Mouse (Mus musculus) hindlimb bud, embryonic 11.5 days (tissue): Measurements from ENCODE around the gene Fam131a.

Source experiments
- DNase-seq: peaks from one replicate; pipeline ENCODE4 v3.0.0-alpha.2; 2012; ENCODE audit warnings: low read depth, low spot score; ENCODE audit errors: extremely low spot score

The Fam131a gene

DNA sequence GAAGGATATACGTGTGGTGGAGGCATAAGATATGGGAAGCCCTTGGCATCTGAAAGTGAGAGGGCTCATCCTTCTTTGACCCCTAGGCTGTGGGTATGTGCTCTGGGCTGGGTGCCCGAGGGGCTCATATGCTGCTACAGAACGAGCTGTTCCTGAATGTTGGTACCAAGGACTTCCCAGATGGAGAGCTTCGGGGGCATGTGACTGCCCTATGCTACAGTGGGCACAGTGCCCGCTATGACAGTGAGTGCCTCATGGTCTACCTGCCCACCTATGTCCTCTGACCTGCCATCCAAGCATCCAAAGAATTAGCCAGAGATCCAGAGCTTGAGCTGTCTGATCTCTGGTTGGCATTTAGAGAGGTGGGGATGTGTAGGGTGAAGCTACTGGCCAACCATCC lies 43.8 kb downstream of the Fam131a start:
- DNase-seq, result no peak

DNA sequence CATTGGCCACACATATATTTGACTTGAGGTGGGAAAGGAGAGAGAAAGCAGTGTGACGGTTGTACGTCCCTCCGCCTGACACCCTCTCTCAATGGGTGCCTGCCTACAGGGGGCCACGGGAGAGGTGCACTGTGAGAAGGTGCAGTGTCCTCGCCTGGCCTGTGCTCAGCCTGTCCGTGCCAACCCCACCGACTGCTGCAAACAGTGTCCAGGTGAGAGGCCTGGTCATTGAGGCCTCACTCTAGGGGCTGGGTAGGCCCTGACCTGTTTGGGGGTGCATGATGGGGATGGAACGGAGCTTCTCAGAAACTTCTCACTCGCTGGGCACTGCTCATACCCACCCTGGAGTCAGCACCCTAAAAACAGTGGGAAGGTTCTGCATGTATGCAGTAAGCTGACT lies 46.8 kb downstream of the Fam131a start:
- no peak for DNase-seq

DNA sequence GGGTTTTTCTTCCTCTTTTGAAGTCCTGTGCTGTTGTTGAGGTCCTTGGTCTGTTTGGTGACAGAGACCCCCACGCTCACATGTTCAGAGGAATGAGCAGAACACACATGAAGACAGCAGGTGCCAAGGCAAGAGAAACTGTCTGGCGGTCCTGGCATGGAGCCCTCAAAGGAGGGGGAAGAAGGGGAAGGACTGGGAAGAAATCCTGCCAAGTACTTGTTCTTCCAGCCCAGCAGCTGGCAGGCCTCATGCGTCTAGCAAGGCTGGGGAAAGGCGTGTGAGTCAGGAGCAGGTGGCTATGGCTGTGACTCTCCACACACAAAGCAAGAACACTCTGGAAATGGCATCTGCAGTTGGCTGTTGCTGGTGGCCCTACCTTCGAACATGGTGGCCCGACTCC lies 53.6 kb downstream of the Fam131a start:
- no peak for DNase-seq

DNA sequence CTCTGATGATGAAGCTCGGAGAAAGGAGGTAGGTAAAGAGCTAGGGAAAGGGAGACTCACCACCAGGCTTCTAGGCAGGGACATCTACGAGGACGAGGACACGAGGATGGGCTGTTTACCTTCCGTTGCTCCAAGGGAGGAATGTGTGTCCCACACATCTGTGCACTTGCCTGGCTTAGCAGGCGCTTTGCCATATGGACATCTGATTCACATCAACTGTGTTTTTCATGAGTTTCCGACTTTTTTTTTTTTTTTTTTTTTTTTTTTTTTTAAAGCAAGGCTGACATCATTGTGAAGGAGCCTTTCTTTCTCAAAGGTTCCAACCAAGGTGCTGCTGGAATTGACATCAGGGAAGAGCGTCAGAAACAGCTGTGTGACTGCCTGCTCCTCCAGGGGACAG lies 57.5 kb downstream of the Fam131a start:
- DNase-seq, result no peak
